Mouse (Mus musculus) thymus, adult 2 months (tissue): Measurements from ENCODE around the gene Zfp771. TPM values are rescaled to one million over a fixed set of nuclear protein-coding genes. Genes with fewer than 3 reads are reported as not detected.

Experiments
- DNase-seq: peaks from one replicate; pipeline ENCODE4 v3.0.0; 2021
- H3K27ac ChIP-seq: fragments of 200-500 bp; 2 replicates; pipeline ENCODE4 v1.5.1; 2012; ENCODE audit warnings: low read length, control low read depth; ENCODE audit not compliant: control insufficient read depth, insufficient read depth
- H3K27me3 ChIP-seq: fragments of 200-500 bp; 2 replicates; pipeline ENCODE4 v1.6.1; 2012; ENCODE audit warnings: mild to moderate bottlenecking, low read length, moderate library complexity, mixed read lengths; ENCODE audit not compliant: control insufficient read depth, insufficient read depth
- H3K36me3 ChIP-seq: fragments of 200-500 bp; 2 replicates; pipeline ENCODE4 v1.6.1; 2012; ENCODE audit warnings: mild to moderate bottlenecking, low read length, moderate library complexity; ENCODE audit not compliant: control insufficient read depth, insufficient read depth
- H3K4me1 ChIP-seq: fragments of 200-500 bp; replicated peaks from 2 replicates; pipeline ENCODE4 v1.6.1; 2012; ENCODE audit warnings: low read length; ENCODE audit not compliant: control insufficient read depth, insufficient read depth
- H3K4me3 ChIP-seq: fragments of 200-500 bp; 2 replicates; pipeline ENCODE4 v1.5.1; 2012; ENCODE audit warnings: mild to moderate bottlenecking, low read length, control low read depth, moderate library complexity; ENCODE audit not compliant: control insufficient read depth, insufficient read depth
- CTCF ChIP-seq: fragments of 200-500 bp; IDR thresholded peaks from 2 replicates; pipeline ENCODE4 v1.5.1; 2012; ENCODE audit warnings: mild to moderate bottlenecking, control low read depth, low read length, moderate library complexity, borderline replicate concordance; ENCODE audit not compliant: control insufficient read depth, poor library complexity, insufficient read depth; ENCODE audit errors: extremely low read depth
- POLR2A ChIP-seq: fragments of 200-500 bp; IDR thresholded peaks from 2 replicates; pipeline ENCODE4 v1.6.1; 2012; ENCODE audit warnings: mild to moderate bottlenecking, low read length, control low read depth, moderate library complexity; ENCODE audit not compliant: control insufficient read depth, poor library complexity, insufficient read depth; ENCODE audit errors: extremely low read depth
- WGBS: fragments of 180-500 bp; shearing (Covaris S2); methylation state at CpG from one replicate; pipeline ENCODE4 v1.1.7; 2018; 5-methylcytosine and 5-hydroxymethylcytosine counted together
- polyA plus RNA-seq: library from polyadenylated mRNA; depleted of rRNA; stranded (reverse); fragments of >200 nt; gene quantifications from 2 replicates; pipeline ENCODE4 v1.2.3, GENCODE M21; 2012

Gene Zfp771
- polyA plus RNA-seq, 1 experiment, result 91.3 TPM

DNA sequence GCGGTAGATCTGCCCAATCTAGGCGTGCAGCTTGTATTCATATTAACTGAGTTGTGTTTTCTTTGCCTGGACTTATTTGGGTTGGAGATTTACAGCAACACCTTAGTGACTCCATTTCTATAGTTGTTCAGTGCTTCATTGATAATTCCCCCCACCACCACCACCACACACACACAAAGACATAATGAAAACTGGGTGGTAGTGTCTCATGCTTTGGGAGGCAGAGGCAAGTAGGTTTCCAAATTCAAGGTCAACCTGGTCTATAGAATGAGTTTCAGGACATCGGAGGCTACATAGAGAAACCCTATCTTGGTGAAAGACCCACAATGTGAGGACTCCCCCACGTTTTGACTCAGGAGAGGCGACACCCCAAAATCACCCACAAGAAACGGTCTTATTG lies 19.5 kb upstream of the Zfp771 start:
- Histone ChIP-seq H3K4me3 (no peak overlapping the region), H3K27ac (no peak overlapping the region), H3K4me1 (peaks cover 13% of the 10 kb centered on the region), H3K36me3 (0 out of 2 replicates have a peak, but pooled peaks cover 5% of the 10 kb centered on the region), H3K27me3 (no peaks in the 10 kb centered on the region)
- DNase-seq, result no peak
- 93% methylated on average over 6 of the region's 6 CpGs for WGBS
- TF ChIP-seq POLR2A (no peak), CTCF (no peak)

DNA sequence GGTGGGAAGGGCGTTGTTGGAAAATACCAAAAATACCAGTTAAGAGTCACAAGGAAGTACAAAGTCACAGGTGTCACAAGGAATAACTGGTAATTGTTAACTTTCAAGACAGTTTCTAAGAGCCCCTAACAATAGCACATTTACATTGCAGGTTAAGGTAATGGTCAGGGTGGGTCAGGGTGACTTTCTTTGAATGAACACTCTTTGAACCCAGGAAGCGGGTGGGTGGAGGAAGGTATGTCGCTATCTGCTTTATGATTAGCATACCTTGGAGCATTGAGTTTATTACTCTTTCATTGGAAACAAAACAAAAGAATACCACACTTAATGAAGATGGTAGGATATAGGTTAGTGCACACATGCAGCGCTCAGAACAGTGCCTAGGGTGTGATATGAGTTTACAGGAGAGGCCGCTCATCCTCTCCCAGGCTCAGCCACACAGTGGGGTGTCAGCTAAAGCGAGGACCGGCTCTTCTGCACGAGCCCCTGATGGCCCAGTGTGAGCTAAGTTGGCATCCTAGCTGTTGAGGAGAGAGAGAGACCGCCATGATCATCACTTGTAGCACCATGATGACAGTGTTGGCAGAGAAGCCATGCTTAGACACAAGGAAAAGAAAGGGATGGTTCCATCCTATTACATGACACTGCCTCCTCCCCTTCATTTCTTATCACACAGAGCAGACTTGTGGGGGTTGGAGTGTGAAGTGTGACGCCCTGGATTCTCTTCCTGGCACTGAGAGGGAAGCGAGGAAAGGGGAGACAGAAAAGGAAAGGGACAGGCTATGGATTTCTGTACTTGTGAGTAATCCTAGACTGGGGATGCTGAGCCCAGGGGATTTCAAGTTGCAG lies 18.7 kb upstream of the Zfp771 start:
- WGBS, result 96% methylated on average over 11 of the region's 11 CpGs
- Histone ChIP-seq H3K4me3 (no peak overlapping the region), H3K4me1 (peaks cover 16% of the 10 kb centered on the region), H3K36me3 (0 out of 2 replicates have a peak, but pooled peaks cover 5% of the 10 kb centered on the region), H3K27me3 (no peaks in the 10 kb centered on the region), H3K27ac (no peak overlapping the region)
- no peak for DNase-seq
- TF ChIP-seq CTCF (no peak), POLR2A (no peak)

DNA sequence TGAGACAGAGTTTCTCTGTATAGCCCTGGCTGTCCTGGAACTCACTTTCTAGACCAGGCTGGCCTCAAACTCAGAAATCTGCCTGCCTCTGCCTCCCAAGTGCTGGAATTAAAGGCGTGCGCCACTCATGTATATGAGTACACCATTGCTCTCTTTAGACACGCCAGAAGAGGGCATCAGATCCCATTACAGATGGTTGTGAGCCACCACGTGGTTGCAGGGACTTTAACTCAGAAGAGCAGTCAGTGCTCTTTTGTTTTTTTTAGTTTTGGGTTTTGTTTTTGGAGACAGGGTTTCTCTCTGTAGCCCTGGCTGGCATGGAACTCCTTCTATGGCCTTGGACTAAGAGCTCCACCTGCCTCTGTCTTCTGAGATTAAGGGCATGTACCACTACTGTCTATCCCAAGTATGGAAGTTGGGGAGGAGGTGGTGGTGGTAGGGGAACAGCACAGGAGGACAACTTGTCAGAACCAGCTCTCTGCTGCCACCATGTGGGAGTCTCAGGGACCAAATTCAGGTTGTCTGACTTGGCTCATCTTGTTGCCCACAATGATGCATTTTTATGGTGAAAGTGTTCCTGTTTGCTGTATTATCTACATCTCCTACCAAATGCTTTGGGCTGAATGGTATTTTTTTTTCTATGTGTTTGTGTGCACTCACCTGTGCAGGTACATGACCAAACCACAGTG lies 15.3 kb upstream of the Zfp771 start:
- no peak for TF ChIP-seq POLR2A
- TF ChIP-seq CTCF, result no peak
- 0 out of 2 replicates have a peak, but pooled peaks cover 5% of the 10 kb centered on the region for H3K36me3 ChIP-seq
- H3K27me3 ChIP-seq, result no peaks in the 10 kb centered on the region
- WGBS, result 51% methylated on average over 4 of the region's 4 CpGs
- H3K4me3 ChIP-seq, result no peak overlapping the region
- DNase-seq, result peak; percentile 90
- peak overlapping the region; percentile 70 for H3K27ac ChIP-seq
- H3K4me1 ChIP-seq, result peaks cover 24% of the 10 kb centered on the region

GRCm38 (mm10) chr7:127231376-127231775 lies 12.7 kb upstream of the Zfp771 start:
- peaks cover 14% of the 10 kb centered on the region for H3K36me3 ChIP-seq
- no peak for TF ChIP-seq POLR2A
- no peak for TF ChIP-seq CTCF
- H3K27me3 ChIP-seq, result no peaks in the 10 kb centered on the region
- no peak overlapping the region for H3K27ac ChIP-seq
- no peak for DNase-seq
- H3K4me1 ChIP-seq, result peaks cover 28% of the 10 kb centered on the region
- no peak overlapping the region; the same call in 1 of the 2 replicates for H3K4me3 ChIP-seq
- WGBS, result 19% methylated on average over 3 of the region's 3 CpGs

GRCm38 (mm10) chr7:127231826-127232621 lies 12.1 kb upstream of the Zfp771 start:
- 2% methylated on average over 20 of the region's 20 CpGs for WGBS
- DNase-seq, result no peak
- peak overlapping the region; percentile 71 for H3K4me3 ChIP-seq
- peaks cover 21% of the 10 kb centered on the region for H3K36me3 ChIP-seq
- H3K27ac ChIP-seq, result peak overlapping the region; percentile 93
- H3K27me3 ChIP-seq, result no peaks in the 10 kb centered on the region
- H3K4me1 ChIP-seq, result peaks cover 28% of the 10 kb centered on the region
- TF ChIP-seq POLR2A, result no peak
- TF ChIP-seq CTCF, result no peak

DNA sequence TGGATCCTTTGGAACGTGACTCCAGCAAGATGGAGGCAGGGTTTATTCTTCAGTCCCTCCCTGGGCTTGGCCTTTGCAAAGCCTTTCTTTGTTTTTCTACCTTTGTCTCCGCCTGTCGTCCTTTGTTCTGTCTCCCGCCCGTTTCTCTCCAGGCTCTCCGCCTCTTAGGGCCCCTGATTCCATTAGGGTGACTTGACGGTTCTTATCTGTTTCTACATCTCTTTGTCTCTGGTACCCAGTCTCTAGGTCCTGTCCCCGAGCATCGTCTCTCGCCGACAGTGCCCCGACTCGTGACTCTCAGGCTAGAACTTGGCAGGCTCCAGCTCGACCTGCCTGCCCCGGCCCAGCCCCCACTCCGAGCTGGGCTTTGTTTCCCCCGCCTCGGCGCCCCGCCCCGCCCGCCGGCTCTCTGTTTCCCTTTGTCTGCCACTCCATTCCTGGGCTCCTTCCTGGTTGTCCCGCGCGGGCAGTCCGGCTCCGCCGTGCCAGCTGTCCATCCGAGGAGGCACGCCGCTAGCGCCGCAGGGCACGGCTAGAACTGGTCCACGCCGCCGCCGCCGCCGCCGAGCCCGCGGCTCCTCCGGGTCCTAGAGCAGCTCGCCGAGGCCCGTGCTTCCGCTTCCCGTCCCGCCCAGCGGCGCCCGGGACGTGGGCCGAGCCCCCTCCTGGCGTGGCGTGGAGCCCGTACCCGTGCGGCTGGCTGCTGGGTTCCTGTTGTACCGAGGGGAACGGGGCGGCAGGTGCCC lies 11.3 kb upstream of the Zfp771 start, which contains the start of the genes Zfp553 and Sept1:
Zfp553 (plus strand) TSS at position 440 of the 746 bp plus-strand sequence.
Sept1 (minus strand) TSS at position 509 of the 746 bp plus-strand sequence.
- WGBS, result under 1% methylated on average over 64 of the region's 64 CpGs
- H3K4me1 ChIP-seq, result peaks cover 28% of the 10 kb centered on the region
- no peaks in the 10 kb centered on the region for H3K27me3 ChIP-seq
- DNase-seq, result peak; percentile 85
- H3K27ac ChIP-seq, result peak within 1 kb of the TSS; percentile 93
- H3K4me3 ChIP-seq, result peak within 1 kb of the TSS; percentile 71
- peaks cover 25% of the 10 kb centered on the region for H3K36me3 ChIP-seq
- peak; percentile 93 for TF ChIP-seq POLR2A
- peak; percentile 56; the same call in 1 of the 2 replicates for TF ChIP-seq CTCF
